Mouse (Mus musculus) layer of hippocampus, adult 2 months (tissue): ENCODE data around the gene Dscaml1. TPM values are rescaled to one million over a fixed set of nuclear protein-coding genes. Genes with fewer than 3 reads are reported as not detected.
A peak's percentile ranks its signal among the peaks of the same experiment; 100 is the strongest.

Experiments
- DNase-seq, 2 experiments: peaks; one replicate each; pipeline ENCODE4 v3.0.0; 2022; ENCODE audit warnings: low spot score in 2 of 2
- H3K27ac ChIP-seq: fragments of 200-600 bp; 2 replicates; pipeline ENCODE4 v1.8.1; 2022
- H3K4me3 ChIP-seq: fragments of 200-600 bp; 2 replicates; pipeline ENCODE4 v1.8.1; 2022; ENCODE audit warnings: mild to moderate bottlenecking
- CTCF ChIP-seq: fragments of 200-600 bp; conservative IDR thresholded peaks from 2 replicates; pipeline ENCODE4 v1.8.1; 2022; ENCODE audit warnings: antibody characterized with exemption, mild to moderate bottlenecking, moderate library complexity
- total RNA-seq, 2 experiments: library from RNA; stranded (reverse); gene quantifications; 2 replicates each; pipeline ENCODE4 v1.2.3; 2021

Gene Dscaml1
- total RNA-seq, 2 experiments from 2014 or later, result 95.8 to 102 TPM

DNA sequence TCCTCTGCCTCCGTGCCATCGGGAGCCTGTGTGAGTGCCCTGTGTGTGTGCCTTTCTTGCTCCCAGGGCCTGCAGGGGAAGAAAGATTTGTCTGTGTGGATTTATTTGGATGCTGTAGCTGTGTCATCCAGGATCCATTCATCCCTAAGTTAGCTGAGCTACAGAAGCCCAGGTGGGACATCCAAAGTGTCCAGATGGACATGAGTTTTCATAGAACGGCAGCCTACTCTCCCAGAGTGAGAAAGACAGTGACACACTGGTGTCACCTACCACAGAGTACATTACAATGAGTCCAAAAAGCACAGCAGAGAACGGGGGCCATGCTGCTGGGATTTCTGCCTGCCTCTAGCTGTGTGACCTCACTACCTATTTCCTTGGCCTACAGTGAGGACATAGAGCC is 194.5 kb downstream of the Dscaml1 start:
- no peak for DNase-seq
- H3K4me3 ChIP-seq, result no peak overlapping the region
- peak overlapping the region; percentile 83 for H3K27ac ChIP-seq
- no peak for TF ChIP-seq CTCF

DNA sequence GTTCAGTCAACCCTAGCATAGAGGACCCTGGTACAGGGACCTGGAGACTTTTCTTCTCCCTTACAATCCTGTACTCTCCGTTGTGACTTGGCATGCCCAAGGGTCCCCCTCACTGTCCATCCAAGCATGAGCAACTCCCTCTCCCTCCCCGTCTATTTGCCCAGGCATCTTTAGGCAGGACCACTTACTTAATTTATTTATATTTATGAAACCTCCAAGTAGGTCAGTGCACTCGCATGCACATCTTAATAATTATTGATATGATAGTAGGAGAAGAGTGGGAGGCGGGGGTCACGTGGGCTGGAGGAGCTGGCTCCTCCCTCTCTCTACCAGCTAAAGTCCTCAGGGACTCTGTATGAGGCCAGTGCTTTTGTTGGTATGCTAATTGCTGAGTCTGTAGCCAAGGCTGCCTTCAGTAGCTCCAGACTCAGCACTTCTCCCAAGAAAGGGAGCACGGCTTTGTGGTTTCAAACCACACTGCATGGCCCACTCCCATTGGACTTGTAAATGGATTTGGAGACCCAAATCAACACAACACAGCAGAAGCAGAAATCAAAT is 199.5 kb downstream of the Dscaml1 start:
- no peak for TF ChIP-seq CTCF
- Histone ChIP-seq H3K27ac (peak overlapping the region; percentile 57; the same call in 1 of the 2 replicates), H3K4me3 (no peak overlapping the region)
- no peak for DNase-seq

DNA sequence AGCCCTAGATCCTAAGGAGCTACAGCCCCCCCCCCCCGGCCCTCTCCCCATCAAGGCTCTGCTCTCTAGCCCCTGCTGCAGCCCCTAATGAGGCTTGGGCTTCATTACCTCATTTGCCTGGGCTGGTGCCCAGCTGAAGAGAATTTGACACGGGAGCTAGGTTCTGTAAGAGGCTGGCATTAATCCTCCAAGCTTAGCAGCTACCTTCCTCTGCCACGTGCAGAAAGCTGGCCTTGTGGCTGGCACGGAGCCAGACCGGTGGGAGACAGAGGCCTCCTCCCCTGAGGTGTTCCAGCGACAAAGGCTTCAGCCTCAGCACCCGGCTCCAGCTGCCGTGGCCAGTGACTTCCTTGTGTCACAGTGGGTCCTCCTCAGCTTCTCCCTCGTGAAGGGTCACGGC is 206.1 kb downstream of the Dscaml1 start:
- Histone ChIP-seq H3K27ac (peak overlapping the region; percentile 86), H3K4me3 (no peak overlapping the region)
- no peak for DNase-seq
- TF ChIP-seq CTCF, result no peak

DNA sequence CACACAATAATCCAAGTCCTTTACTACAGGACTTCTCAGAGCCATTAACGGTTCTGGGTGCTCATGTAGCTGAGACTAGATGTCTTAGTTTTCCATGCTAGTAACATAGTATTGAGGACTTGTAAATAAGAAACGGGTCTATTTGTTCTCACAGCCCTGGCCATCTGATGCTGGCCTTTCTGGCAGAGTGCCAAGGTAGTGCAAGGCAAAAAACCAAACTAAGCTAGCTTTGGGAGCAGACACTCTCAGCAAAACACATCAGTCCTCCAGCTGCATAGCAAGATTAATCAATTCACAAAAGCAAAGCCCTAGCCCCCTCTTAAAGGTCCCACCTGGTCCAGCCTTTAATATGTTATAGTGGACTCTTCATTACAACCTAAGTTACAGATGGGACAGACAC is 206.6 kb downstream of the Dscaml1 start:
- H3K27ac ChIP-seq, result peak overlapping the region; percentile 86
- no peak for DNase-seq
- H3K4me3 ChIP-seq, result no peak overlapping the region
- TF ChIP-seq CTCF, result no peak

DNA sequence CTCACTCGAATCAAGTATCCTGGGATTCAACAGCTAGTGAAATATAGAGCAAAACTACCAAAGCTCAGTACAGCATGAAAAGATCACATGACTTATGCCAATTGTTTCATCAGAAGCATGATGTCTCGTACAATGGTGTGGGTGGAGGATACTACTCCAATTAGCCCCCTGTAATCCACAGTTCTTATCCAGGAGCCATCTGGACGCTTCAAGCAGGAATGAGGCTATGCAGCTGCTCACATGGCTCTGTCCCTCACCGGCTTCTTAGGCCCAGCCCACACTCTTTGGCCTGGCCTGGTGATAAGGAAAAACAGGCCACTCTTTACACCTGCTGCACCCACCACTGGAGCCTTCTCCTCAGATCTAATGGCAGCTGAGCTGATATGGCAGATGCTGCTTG is 208.6 kb downstream of the Dscaml1 start:
- Histone ChIP-seq H3K27ac (peak overlapping the region; percentile 86), H3K4me3 (no peak overlapping the region)
- no peak for DNase-seq
- no peak for TF ChIP-seq CTCF

DNA sequence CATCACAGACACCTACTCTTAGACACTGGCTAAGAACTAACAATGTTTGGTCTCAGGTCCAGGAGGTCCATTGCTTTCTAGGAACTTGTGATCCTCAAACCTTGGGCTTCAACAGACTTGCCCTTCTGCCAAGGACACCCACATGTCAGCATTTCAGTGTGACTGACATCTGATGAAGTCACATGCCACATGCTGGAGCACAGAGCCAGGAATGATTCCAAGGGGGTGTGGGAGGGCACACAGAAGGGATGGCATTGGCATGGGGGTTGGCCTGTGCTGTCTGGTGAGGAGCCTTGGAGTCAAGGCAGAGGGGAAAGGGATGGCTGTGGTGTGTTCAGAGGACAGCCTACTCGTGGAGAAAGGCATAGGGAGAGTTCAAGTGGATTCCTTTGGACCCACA is 210.9 kb downstream of the Dscaml1 start:
- DNase-seq, result peak in 1 of 2 experiments; percentile 76
- no peak for TF ChIP-seq CTCF
- Histone ChIP-seq H3K4me3 (no peak overlapping the region), H3K27ac (peak overlapping the region; percentile 86)

DNA sequence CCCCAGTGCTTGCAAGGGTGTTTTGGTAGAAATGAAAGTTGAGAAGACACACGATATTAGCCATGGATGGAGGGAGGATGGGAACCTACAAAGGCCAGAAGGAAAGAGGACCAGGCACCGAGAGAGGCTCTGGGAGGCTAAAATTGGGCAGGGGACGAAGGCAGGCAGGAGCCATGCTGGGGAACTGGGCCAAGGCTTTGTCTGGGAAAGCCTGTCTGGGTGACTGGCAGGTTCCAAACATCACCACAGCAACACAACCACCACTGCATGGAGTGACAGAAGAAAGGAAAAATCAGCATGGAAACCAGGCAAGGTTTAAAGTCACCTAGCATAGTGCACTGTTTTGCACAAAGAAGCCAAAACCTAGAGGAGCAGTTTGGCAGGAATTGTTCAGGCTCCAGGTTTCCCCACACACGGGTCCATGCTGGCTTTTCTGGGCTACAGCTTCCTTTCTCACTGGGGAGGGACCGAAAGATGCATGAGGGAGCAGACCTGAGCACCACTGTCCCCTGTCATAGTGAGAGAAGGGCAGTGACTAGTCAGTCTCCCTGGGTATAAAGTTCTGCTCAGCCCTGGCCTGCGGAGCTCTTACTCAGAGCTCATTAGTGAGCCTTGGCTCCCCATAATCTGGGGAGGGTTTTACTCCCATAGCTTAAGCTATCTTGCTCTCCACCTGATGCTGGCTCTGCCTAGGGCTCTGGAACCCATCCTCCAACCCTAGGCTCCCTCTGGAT is 211.9 kb downstream of the Dscaml1 start:
- Histone ChIP-seq H3K27ac (peak overlapping the region; percentile 86), H3K4me3 (no peak overlapping the region)
- DNase-seq, result no peak
- TF ChIP-seq CTCF, result no peak

DNA sequence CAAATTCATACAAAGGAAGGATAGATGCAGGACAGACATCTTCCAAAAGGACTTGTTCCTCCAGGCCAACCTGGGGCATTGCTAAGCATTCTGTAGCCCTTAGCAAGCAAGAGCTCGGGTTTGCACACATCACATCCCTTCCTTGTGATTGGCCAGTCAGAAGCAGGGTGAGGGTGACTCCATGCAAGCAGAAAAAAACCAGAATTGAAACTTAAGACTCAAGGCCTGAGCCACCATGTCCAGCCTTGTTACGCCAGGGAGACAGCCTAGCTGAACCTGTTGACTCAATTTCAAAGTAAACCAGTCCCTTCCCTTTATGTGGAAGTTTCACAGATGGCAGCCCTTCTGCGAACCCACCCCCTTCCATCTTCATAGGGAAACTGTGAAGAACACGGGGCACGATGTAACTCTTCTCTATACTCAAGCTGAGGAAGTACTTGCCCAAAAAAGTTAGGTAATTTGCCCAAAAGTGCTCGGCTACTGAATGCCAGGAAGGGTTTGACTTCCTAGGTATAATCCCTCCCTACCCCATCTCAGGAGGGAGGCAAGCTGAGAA is 218.5 kb downstream of the Dscaml1 start:
- TF ChIP-seq CTCF, result no peak
- Histone ChIP-seq H3K27ac (peak overlapping the region; percentile 87), H3K4me3 (no peak overlapping the region)
- no peak for DNase-seq

DNA sequence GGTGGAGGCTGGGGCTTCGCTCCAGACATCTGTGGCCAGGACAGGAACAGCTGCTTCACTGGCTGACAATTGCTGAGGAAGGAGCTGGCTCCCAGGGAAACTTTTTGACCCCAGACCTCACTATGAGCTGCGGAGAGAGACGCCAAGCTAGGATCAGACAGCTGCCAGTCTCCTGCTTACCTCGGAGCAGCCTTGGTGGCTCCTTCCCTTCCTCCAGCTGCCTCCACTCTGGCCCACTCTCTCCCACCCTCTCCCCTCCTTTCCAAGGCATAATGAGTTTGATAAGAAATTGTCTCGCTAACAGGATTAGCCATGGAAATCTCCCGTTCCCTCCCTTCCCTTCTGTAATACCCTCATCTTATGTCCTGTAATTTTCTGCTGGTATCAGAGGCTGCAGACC is 219.1 kb downstream of the Dscaml1 start:
- peak overlapping the region; percentile 87 for H3K27ac ChIP-seq
- no peak for TF ChIP-seq CTCF
- DNase-seq, result no peak
- H3K4me3 ChIP-seq, result no peak overlapping the region

DNA sequence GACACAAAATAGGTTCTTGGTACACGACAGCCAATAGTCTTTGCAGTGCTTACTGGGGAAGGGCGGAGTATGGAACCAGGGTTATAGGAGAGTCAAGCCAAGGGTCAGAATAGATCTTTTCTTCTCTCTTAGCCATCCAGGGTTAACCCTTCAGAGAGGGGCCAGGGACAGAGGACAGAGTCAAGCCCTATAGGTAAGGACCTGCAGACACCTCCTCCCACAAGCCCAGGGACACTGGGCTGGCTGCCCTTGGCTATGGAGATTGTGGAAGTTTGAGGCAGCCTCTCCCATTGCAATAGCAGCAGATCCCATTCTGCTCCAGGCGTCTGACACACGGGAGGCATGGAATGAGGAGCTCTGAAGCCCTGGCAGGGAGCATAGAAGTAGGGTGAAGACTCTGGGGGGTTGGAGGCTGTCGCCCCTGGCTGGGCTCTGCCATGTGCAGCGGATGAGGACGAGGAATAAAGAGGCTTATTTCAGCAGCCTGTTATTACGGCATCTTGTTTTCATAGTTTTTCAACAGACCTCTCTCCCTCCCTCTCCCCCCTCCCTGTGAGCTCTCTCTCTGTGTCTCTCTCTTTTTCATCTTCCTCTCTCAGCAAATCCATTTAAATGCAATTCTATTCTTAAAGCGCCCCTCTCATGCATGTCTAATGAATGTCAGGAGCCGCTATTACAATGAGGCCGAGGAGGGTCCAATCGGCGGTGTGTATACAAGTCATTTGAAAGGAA is 224.8 kb downstream of the Dscaml1 start:
- TF ChIP-seq CTCF, result no peak
- H3K27ac ChIP-seq, result peak overlapping the region; percentile 92
- no peak overlapping the region; the same call in 1 of the 2 replicates for H3K4me3 ChIP-seq
- DNase-seq, result no peak

DNA sequence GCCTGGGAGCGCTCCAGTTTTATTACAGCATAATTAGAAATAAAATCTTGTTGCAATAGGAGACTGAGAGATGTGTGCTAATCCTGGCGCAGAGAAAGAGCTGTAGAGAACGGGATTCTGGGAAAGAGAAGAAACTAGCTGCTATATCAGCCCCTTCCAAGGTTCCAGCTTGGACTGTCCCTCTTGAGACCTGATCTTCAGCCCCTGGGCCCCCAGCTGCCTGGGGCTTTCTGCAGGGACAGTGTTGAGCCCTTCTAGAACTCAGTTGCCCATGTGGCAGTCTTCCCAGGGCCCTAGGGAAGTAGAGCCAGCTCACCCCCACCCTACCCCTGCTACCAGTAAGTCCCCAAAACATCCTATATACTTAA is 225.4 kb downstream of the Dscaml1 start:
- no peak for TF ChIP-seq CTCF
- peak overlapping the region; percentile 92 for H3K27ac ChIP-seq
- no peak for DNase-seq
- H3K4me3 ChIP-seq, result no peak overlapping the region

DNA sequence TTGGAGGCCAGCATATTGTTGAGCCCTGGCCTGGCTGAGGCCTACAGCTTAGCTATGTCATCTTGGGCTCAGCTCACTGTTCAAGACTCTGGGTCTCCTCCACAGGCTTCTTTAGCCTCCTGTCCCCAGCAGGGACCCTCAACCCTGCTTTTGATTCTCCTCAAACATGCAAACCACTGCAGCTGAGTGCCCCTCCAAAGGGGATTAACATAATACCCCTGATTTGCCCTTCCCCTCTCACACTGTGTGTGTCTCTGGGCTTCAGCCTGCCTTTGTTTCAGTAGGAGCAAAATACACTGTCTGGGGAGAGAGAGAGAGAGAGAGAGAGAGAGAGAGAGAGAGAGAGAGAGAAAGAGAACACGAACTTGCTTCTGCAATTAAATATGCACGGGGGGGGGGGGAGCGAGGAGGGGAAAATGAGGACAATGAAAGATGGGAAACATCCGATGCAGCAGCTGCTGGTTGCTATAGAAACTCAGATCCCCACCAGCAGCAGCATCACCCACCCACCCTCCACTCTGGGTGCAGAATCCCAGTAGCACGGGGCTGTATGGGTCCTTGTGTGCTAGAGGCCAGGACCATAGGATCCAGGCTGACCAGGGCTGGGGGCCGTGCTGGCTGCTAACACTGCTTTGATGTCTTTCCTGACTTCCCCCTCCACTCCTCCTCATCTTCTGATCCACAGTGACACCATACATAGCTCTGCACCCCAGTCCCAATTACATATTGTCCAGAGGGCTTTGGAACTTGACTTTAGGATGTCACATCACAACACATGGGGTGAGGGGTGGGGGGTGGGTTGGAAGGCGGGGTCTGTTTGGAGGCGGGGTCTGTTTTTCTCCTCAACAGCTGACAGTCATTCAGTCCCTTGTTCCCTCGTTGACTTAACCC is 231.0 kb downstream of the Dscaml1 start:
- H3K4me3 ChIP-seq, result no peak overlapping the region
- peak overlapping the region; percentile 82 for H3K27ac ChIP-seq
- no peak for DNase-seq
- TF ChIP-seq CTCF, result no peak
